Mouse (Mus musculus) embryonic fibroblast, embryonic 13.5 days (primary cell): Measurements from ENCODE around the gene Farsa.

Experiments used
- CTCF ChIP-seq: IDR thresholded peaks from 2 replicates; pipeline ENCODE4 v1.5.1; 2011; ENCODE audit warnings: mild to moderate bottlenecking, control low read depth, low read length, moderate library complexity, borderline replicate concordance; ENCODE audit not compliant: insufficient read depth
- POLR2A ChIP-seq: IDR thresholded peaks from 2 replicates; pipeline ENCODE4 v1.6.1; 2011; ENCODE audit warnings: low read depth, mild to moderate bottlenecking, control low read depth, low read length, moderate library complexity

- TF ChIP-seq CTCF (no peak), POLR2A (no peak)
Observed at GRCm38 (mm10) chr8:84911854-84912253, 55.1 kb downstream of the Farsa start.
